Mouse (Mus musculus): ENCODE data around the gene Prn. TPM values are rescaled to one million over a fixed set of nuclear protein-coding genes. Genes with fewer than 3 reads are reported as not detected.
A peak's percentile ranks its signal among the peaks of the same experiment; 100 is the strongest.

The Prn gene
- polyA plus RNA-seq, 1 experiment from 2014 or later: not detected

DNA sequence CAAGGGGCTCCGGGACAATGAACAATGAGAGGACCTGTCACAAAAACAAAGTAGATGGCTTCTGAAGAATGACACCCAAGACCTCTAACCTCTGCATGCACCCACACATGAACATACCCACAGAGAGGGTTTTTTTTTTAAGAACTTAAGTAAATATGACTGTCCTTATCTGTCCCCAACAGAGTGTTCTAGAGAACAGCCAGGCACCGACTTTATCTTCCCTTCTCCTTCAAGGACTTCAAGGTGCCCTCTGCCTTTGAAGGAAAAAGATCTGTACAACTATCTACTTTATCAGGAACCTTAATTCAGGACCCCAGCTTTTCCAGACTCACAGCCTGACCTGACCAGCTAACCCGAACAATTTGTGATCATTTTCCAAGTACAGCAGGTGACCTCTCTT lies 30.7 kb downstream of the Prn start:
- H3K4me2 ChIP-seq: no peak overlapping the region
- no peak overlapping the region for H3K9ac ChIP-seq
- H3K27ac ChIP-seq (replicated peaks): no peak overlapping the region
- no peak for ATAC-seq (ENCODE audit: low read depth)
- H3K9me3 ChIP-seq: no peaks in the 10 kb centered on the region
- no peaks in the 10 kb centered on the region for H3K4me1 ChIP-seq (replicated peaks)
- H3K36me3 ChIP-seq: peaks cover 20% of the 10 kb centered on the region
- H3K27me3 ChIP-seq: no peaks in the 10 kb centered on the region
- H3K4me3 ChIP-seq: no peak overlapping the region
- 85% methylated on average over 3 of the region's 3 CpGs for WGBS

DNA sequence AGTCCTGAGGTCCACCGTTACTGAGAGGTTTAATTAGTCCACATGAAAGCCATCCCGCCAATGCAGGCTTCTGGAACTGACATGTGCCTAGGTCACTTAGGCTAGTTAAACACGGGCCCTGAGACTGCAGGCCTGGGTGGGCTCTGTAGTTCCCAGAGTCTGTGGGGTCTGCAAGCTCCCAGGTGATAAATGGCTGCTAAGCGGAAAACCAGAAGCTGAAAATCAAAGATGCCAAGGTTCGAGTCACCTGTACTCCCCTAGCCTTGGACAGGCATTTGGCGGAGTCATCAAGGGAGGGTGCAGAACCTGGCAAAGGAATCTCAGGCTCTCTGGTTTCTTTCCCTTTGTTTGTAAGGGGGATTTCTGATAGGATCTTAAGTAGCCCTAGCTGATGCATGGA lies 31.7 kb downstream of the Prn start:
- no peak for ATAC-seq (ENCODE audit: low read depth)
- H3K27me3 ChIP-seq: no peaks in the 10 kb centered on the region
- H3K4me3 ChIP-seq: no peak overlapping the region
- no peak overlapping the region for H3K4me2 ChIP-seq
- no peaks in the 10 kb centered on the region for H3K9me3 ChIP-seq
- H3K27ac ChIP-seq (replicated peaks): no peak overlapping the region
- peaks cover 16% of the 10 kb centered on the region for H3K36me3 ChIP-seq
- no peak overlapping the region for H3K9ac ChIP-seq
- H3K4me1 ChIP-seq (replicated peaks): no peaks in the 10 kb centered on the region
- 85% methylated on average over 6 of the region's 6 CpGs for WGBS

DNA sequence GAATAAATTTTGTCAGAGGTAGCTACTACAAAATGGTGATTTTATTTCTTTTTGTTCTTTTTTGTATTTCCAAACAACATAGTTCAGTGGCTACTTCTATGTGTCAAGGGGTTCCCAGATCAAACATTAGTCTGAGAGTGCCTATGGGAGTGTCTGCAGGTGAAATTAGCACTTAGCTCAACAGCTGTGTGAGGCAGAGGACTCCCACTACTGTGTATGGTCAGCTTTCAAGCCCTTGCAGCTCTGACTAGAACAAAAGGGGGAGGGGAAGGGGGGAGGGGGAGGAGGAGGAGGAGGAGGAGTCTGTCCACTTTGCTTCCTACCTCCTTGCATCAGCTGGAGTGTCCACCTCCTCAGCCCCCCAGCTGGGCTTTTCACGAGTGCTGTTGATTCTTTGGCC lies 34.6 kb downstream of the Prn start:
- no peak overlapping the region for H3K27ac ChIP-seq (replicated peaks)
- H3K27me3 ChIP-seq: no peaks in the 10 kb centered on the region
- no peaks in the 10 kb centered on the region for H3K4me1 ChIP-seq (replicated peaks)
- H3K4me2 ChIP-seq: no peak overlapping the region
- no peaks in the 10 kb centered on the region for H3K36me3 ChIP-seq
- H3K4me3 ChIP-seq: no peak overlapping the region
- 16% methylated on average over 1 of the region's 1 CpGs for WGBS
- ATAC-seq (ENCODE audit: low read depth): no peak
- H3K9ac ChIP-seq: no peak overlapping the region
- H3K9me3 ChIP-seq: no peaks in the 10 kb centered on the region

DNA sequence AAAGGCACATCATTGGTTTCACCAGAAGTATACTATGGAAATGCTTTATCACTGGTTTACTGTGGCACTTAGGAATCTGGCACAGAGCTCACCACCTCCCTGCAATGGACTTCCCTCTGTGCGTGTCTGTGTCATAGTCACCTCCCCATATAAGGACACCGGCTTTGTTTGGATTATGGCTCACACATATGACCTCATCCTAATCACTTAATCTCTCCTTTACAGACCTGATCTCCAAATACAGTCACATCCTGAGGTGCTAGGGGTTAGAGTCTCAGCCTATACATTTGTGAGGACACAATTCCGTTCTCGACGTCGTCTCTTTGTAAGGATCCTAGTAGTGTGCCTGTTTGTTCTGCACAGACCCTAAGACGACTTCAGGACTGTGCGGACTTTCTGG lies 35.5 kb downstream of the Prn start:
- WGBS: 88% methylated on average over 8 of the region's 8 CpGs
- no peak overlapping the region for H3K4me2 ChIP-seq
- H3K4me3 ChIP-seq: no peak overlapping the region
- H3K9ac ChIP-seq: no peak overlapping the region
- no peaks in the 10 kb centered on the region for H3K36me3 ChIP-seq
- no peak overlapping the region for H3K27ac ChIP-seq (replicated peaks)
- no peak for ATAC-seq (ENCODE audit: low read depth)
- no peaks in the 10 kb centered on the region for H3K27me3 ChIP-seq
- H3K4me1 ChIP-seq (replicated peaks): no peaks in the 10 kb centered on the region
- H3K9me3 ChIP-seq: no peaks in the 10 kb centered on the region

DNA sequence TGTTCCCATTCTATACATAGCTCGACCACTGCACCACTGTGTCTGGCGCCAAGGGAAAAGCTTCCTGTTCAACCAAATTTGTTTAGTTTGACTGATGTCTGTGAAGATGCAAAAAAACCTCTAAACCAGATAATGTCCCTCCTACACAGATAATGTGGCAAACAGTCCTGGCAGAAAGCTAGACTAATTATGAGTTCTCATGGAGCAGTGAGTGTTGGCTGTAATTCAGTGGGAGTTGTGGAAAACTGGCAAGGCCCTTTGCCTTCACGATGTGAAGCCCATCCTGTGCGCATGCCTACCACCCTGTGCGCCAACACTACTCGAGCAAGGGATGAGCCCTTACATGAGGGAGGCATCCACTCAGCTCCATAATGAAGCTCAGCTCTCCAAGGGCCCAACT lies 36.0 kb downstream of the Prn start:
- no peak for ATAC-seq (ENCODE audit: low read depth)
- Histone ChIP-seq H3K36me3 (no peaks in the 10 kb centered on the region), H3K27me3 (peaks cover 5% of the 10 kb centered on the region; the same call in 1 of the 2 replicates), H3K9me3 (no peaks in the 10 kb centered on the region), H3K4me1 (replicated peaks) (0 out of 2 replicates have a peak, but pooled peaks cover 4% of the 10 kb centered on the region), H3K4me3 (no peak overlapping the region), H3K4me2 (no peak overlapping the region), H3K27ac (replicated peaks) (no peak overlapping the region), H3K9ac (no peak overlapping the region)
- WGBS: 90% methylated on average over 6 of the region's 6 CpGs

DNA sequence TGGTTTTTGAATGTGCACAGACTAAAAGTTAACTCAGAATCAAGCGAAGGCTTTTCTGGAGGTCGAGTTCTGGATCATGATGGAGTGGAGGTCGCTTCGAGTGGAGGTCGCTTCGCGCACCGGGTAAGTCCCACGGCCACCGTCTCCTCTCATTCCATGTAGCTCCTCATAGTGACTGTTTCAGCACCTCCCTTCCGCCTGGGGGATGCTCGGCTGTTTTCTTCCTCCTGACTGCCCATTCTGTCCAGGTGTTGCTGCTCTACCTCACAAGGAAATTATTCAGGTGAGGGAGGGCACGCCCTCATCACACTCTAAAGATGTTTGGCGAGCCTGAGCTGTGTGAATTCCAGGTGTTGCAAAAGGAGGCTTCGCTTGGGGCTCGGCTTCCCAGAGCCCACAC lies 36.6 kb downstream of the Prn start:
- Histone ChIP-seq H3K4me1 (replicated peaks) (0 out of 2 replicates have a peak, but pooled peaks cover 4% of the 10 kb centered on the region), H3K9ac (no peak overlapping the region), H3K36me3 (no peaks in the 10 kb centered on the region), H3K27me3 (peaks cover 9% of the 10 kb centered on the region), H3K9me3 (no peaks in the 10 kb centered on the region), H3K4me3 (no peak overlapping the region), H3K4me2 (no peak overlapping the region), H3K27ac (replicated peaks) (no peak overlapping the region)
- no peak for ATAC-seq (ENCODE audit: low read depth)
- 89% methylated on average over 16 of the region's 16 CpGs for WGBS

DNA sequence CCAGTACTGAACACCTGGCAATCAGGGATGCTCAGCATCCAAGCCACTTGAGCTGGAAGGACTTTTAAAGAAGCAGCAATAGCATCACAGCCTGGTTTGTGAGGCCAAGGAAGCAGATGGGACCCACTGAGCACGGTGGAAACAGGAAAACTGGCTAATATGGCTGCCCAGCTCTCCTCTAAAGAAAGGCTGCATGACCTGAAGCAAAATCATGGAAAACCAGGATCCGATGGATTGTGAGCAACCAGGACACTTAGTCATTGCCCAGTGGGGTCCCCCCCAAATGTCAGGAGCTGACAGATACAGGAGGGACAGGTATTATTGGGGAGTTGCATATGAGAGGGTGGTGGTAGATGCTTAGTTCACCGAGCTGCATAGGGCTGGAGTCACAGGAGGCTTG lies 38.4 kb downstream of the Prn start:
- H3K4me2 ChIP-seq: no peak overlapping the region
- no peak for ATAC-seq (ENCODE audit: low read depth)
- H3K27ac ChIP-seq (replicated peaks): no peak overlapping the region
- no peaks in the 10 kb centered on the region for H3K9me3 ChIP-seq
- peaks cover 12% of the 10 kb centered on the region for H3K4me1 ChIP-seq (replicated peaks)
- no peaks in the 10 kb centered on the region for H3K36me3 ChIP-seq
- no peak overlapping the region for H3K9ac ChIP-seq
- peaks cover 27% of the 10 kb centered on the region for H3K27me3 ChIP-seq
- 79% methylated on average over 3 of the region's 3 CpGs for WGBS
- H3K4me3 ChIP-seq: no peak overlapping the region

DNA sequence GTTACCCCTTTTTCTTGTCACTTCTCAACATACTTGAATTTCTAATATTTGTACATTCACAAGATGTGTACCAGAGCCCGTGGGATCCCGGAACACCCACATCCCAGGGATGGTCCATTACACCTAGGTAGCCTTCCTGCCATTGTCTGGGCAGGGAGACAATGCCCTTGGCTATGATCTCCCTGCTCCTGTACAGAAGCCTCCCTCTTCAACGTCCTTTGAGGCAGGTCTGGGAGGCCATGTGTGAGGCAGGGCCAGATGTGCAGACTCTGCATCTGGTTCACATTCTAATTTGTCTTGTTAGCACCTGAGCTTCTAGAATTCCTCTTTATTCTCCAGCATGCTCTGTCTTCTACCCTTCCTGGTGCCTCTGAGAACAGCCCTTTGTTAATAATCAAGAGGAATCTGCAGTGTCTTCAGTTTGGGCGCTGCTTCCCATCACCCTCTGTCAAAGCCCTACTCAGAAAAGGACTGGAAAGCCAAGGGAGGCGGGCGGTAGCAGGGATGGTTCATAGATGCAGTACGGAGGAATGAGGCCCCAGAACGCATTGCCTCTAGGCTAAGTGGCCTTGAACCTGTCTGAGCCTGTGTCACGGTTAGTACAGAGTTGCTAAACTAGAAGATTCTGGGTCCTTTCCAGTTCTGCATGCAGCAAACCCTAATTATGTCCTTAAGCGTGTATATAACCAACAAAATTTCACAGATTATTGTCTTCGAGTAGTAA lies 39.3 kb downstream of the Prn start:
- H3K9me3 ChIP-seq: no peaks in the 10 kb centered on the region
- H3K36me3 ChIP-seq: no peaks in the 10 kb centered on the region
- 79% methylated on average over 11 of the region's 11 CpGs for WGBS
- no peak overlapping the region for H3K4me3 ChIP-seq
- no peak overlapping the region for H3K4me2 ChIP-seq
- H3K4me1 ChIP-seq (replicated peaks): peaks cover 18% of the 10 kb centered on the region
- H3K27ac ChIP-seq (replicated peaks): no peak overlapping the region
- H3K9ac ChIP-seq: no peak overlapping the region
- H3K27me3 ChIP-seq: peaks cover 36% of the 10 kb centered on the region
- no peak for ATAC-seq (ENCODE audit: low read depth)

DNA sequence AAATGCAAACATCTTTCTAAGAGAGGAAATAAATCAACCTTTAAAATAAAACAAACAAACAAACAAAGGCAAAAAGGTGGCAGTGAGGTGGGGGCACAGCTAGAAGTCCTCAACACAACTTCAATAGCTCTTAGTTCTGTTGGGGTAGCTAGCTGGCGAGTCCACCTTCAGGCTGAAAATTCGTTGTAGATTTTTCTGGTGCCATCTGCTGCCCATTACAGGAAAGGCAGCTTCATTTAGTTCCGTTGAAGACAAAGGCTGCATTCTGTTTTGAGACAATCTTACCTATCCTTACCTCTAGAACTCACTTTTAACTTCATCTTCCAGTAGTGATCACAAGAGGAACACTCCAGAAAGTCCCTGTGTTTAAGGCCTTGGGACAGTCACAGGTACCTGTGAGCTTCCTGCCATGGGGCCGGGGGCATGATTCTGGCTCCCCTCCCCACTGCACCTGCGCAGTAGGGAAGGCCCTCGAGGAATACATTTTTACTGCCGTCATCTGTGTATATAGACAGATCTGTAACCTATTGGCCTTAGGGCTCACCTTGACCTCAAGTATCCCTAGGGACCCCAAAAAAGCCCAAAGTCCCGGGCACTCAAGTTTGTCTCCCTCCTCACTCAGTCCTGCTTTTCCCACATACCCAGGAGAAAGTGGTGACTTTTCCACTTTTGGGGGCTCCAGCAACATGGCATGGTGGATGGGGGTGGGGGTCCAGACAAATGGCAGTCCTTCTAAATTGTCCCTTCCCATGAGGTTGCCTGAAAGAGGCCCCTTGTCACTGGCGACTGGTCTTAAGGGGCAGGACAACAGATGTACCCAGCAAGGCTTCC lies 40.2 kb downstream of the Prn start:
- Histone ChIP-seq H3K4me3 (no peak overlapping the region), H3K4me2 (no peak overlapping the region), H3K9me3 (no peaks in the 10 kb centered on the region), H3K27ac (replicated peaks) (no peak overlapping the region), H3K36me3 (no peaks in the 10 kb centered on the region), H3K4me1 (replicated peaks) (peaks cover 18% of the 10 kb centered on the region), H3K9ac (no peak overlapping the region), H3K27me3 (peaks cover 45% of the 10 kb centered on the region)
- 47% methylated on average over 9 of the region's 9 CpGs for WGBS
- peak; percentile 40; the same call in 1 of the 2 replicates for ATAC-seq (ENCODE audit: low read depth)

DNA sequence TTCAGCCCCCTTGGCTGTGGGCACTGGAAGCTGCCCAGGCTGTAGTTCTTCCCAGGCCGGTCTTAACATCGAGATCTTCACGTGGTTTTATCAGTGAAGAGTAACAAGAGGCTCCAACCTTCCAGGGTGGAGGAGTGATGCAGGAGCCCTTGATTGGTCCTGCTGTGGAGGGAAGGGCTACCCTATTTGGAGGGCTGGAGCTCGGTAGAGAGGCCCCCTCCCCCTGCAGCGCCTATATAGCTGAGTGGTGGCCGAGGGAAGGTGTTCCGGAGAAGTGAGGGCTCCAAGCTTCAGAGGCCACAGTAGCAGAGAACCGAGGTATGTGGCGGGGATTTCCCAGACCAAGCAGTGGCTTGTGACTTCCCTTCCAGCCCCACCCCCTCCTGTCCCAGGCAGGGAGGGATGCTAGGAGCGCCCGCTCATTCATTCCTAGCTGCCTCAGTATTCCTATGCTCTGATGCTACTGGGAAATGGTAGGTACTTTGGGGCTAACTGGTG lies 40.9 kb downstream of the Prn start, which contains the start of gene Prnd:
Gene Prnd, plus strand, starts transcription at position 264 of the 498 bp plus-strand sequence.
- Histone ChIP-seq H3K4me3 (no peak within 1 kb of the TSS), H3K27me3 (peaks cover 46% of the 10 kb centered on the region), H3K4me1 (replicated peaks) (peaks cover 18% of the 10 kb centered on the region), H3K9ac (no peak within 1 kb of the TSS), H3K4me2 (no peak within 1 kb of the TSS), H3K27ac (replicated peaks) (no peak within 1 kb of the TSS), H3K36me3 (no peaks in the 10 kb centered on the region), H3K9me3 (no peaks in the 10 kb centered on the region)
- ATAC-seq (ENCODE audit: low read depth): no peak
- WGBS: 18% methylated on average over 11 of the region's 11 CpGs

DNA sequence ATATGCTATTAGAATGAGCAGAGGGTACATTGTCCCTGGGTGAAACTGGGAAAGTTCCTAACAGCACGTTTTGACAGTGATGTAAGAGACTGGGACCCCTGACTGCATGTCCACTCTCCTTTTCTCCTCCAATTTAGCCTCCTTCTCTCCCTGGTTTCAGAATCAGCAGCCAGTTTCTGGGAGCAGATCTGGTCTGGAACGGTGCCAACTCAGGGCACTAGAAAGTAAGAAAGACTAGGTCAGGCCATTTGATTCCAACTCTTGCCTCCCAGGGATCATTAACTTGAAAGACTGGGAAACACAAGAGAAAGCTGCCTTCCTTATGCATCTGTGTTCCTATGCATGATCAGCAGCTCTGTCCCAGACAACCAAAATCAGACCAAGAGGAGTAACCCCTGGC lies 42.7 kb downstream of the Prn start:
- H3K4me3 ChIP-seq: no peak overlapping the region
- H3K27ac ChIP-seq (replicated peaks): no peak overlapping the region
- H3K9ac ChIP-seq: no peak overlapping the region
- H3K36me3 ChIP-seq: no peaks in the 10 kb centered on the region
- H3K4me1 ChIP-seq (replicated peaks): peaks cover 18% of the 10 kb centered on the region
- peaks cover 46% of the 10 kb centered on the region for H3K27me3 ChIP-seq
- ATAC-seq (ENCODE audit: low read depth): no peak
- 62% methylated on average over 2 of the region's 2 CpGs for WGBS
- no peaks in the 10 kb centered on the region for H3K9me3 ChIP-seq
- no peak overlapping the region for H3K4me2 ChIP-seq

DNA sequence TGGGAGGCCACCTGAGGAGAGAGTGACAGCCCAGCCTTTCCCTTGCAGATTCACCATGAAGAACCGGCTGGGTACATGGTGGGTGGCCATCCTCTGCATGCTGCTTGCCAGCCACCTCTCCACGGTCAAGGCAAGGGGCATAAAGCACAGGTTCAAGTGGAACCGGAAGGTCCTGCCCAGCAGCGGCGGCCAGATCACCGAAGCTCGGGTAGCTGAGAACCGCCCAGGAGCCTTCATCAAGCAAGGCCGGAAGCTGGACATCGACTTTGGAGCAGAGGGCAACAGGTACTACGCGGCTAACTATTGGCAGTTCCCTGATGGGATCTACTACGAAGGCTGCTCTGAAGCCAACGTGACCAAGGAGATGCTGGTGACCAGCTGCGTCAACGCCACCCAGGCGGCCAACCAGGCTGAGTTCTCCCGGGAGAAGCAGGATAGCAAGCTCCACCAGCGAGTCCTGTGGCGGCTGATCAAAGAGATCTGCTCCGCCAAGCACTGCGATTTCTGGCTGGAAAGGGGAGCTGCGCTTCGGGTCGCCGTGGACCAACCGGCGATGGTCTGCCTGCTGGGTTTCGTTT lies 43.3 kb downstream of the Prn start:
- peak overlapping the region; percentile 43 for H3K4me2 ChIP-seq
- H3K36me3 ChIP-seq: no peaks in the 10 kb centered on the region
- WGBS: 12% methylated on average over 29 of the region's 29 CpGs
- no peak for ATAC-seq (ENCODE audit: low read depth)
- peak overlapping the region; percentile 3; the same call in 1 of the 2 replicates for H3K4me3 ChIP-seq
- 0 out of 2 replicates have a peak overlapping the region, but pooled peaks have one; percentile 8 for H3K9ac ChIP-seq
- H3K27ac ChIP-seq (replicated peaks): no peak overlapping the region
- peaks cover 18% of the 10 kb centered on the region for H3K4me1 ChIP-seq (replicated peaks)
- H3K27me3 ChIP-seq: peaks cover 46% of the 10 kb centered on the region
- no peaks in the 10 kb centered on the region for H3K9me3 ChIP-seq

Measured in neural tube, embryonic 13.5 days (tissue).